Mouse (Mus musculus) thymus, postnatal 0 days (tissue): ENCODE results near the gene Actn1. TPM values are rescaled to one million over a fixed set of nuclear protein-coding genes. Genes with fewer than 3 reads are reported as not detected.
A peak's percentile ranks its signal among the peaks of the same experiment; 100 is the strongest.

ENCODE experiments used
- DNase-seq: peaks from one replicate; pipeline ENCODE4 v3.0.0-alpha.2; 2015; ENCODE audit warnings: low spot score
- polyA plus RNA-seq: library from polyadenylated mRNA; unstranded; fragments of >200 nt; fragmentation: Nextera tagmentation; extraction: Ambion mirVana; gene quantifications from 2 replicates; pipeline ENCODE4 v1.2.1, GENCODE M21; 2015

Actn1 gene
- polyA plus RNA-seq, 1 experiment from 2014 or later: 41.0 TPM

- peak; percentile 79 for DNase-seq
These were observed 735 bp downstream of the Actn1 start for GRCm38 (mm10) chr12:80259216-80260055.

GRCm38 (mm10) chr12:80258520-80259215, 1.5 kb downstream of the Actn1 start:
- peak; percentile 66 for DNase-seq

GRCm38 (mm10) chr12:80251978-80252377, 8.2 kb downstream of the Actn1 start:
- DNase-seq: no peak

GRCm38 (mm10) chr12:80251554-80251953, 8.6 kb downstream of the Actn1 start:
- DNase-seq: no peak

- DNase-seq: no peak
These were observed 10.6 kb downstream of the Actn1 start for GRCm38 (mm10) chr12:80249539-80249938.

GRCm38 (mm10) chr12:80247067-80247466, 13.1 kb downstream of the Actn1 start:
- no peak for DNase-seq

GRCm38 (mm10) chr12:80246505-80246904, 13.7 kb downstream of the Actn1 start:
- no peak for DNase-seq

GRCm38 (mm10) chr12:80244755-80245154, 15.4 kb downstream of the Actn1 start:
- no peak for DNase-seq

GRCm38 (mm10) chr12:80244127-80244526, 16.0 kb downstream of the Actn1 start:
- no peak for DNase-seq

- DNase-seq: no peak
These were observed 16.8 kb downstream of the Actn1 start for GRCm38 (mm10) chr12:80243335-80243734.

- no peak for DNase-seq
These were observed 20.7 kb downstream of the Actn1 start for GRCm38 (mm10) chr12:80239445-80239844.

- DNase-seq: no peak
These were observed 21.6 kb downstream of the Actn1 start for GRCm38 (mm10) chr12:80238523-80238922.

- DNase-seq: peak; percentile 56
These were observed 24.9 kb downstream of the Actn1 start for GRCm38 (mm10) chr12:80235295-80235694.

- DNase-seq: no peak
These were observed 25.9 kb downstream of the Actn1 start for GRCm38 (mm10) chr12:80234226-80234625.

GRCm38 (mm10) chr12:80232840-80233218, 27.3 kb downstream of the Actn1 start:
- DNase-seq: no peak

GRCm38 (mm10) chr12:80232076-80232839, 27.9 kb downstream of the Actn1 start:
- no peak for DNase-seq

GRCm38 (mm10) chr12:80231317-80231716, 28.9 kb downstream of the Actn1 start:
- DNase-seq: peak; percentile 68

- DNase-seq: no peak
These were observed 29.3 kb downstream of the Actn1 start for GRCm38 (mm10) chr12:80230854-80231253.

- no peak for DNase-seq
These were observed 30.0 kb downstream of the Actn1 start for GRCm38 (mm10) chr12:80230111-80230700.

- peak; percentile 70 for DNase-seq
These were observed 31.0 kb downstream of the Actn1 start for GRCm38 (mm10) chr12:80229010-80229800.

GRCm38 (mm10) chr12:80228356-80228755, 31.8 kb downstream of the Actn1 start:
- no peak for DNase-seq
